Mouse (Mus musculus) heart, adult 2 months (tissue): Measurements from ENCODE around the gene Phf6.
"Not testable (repeated sequence)": the region's sequence is repeated elsewhere in the genome, so short reads cannot be mapped to it uniquely, and the experiment has no call there.

ENCODE experiments used
- CTCF ChIP-seq: fragments of 200-600 bp; IDR thresholded peaks from 2 replicates; pipeline ENCODE4 v1.8.1; 2022; ENCODE audit warnings: antibody characterized with exemption, mild to moderate bottlenecking, moderate library complexity
- EP300 ChIP-seq: fragments of 200-500 bp; IDR thresholded peaks from 2 replicates; pipeline ENCODE4 v1.6.1; 2011; ENCODE audit warnings: low read depth, low read length, control low read depth; ENCODE audit not compliant: insufficient read depth

GRCm38 (mm10) chrX:52898486-52898885 is 13.6 kb upstream of the Phf6 start:
- TF ChIP-seq CTCF, EP300: not testable (repeated sequence)
